Mouse (Mus musculus) heart, embryonic 13.5 days (tissue): ENCODE measurements around the gene Tnfsf14. TPM values are rescaled to one million over a fixed set of nuclear protein-coding genes. Genes with fewer than 3 reads are reported as not detected.

Experiments
- ATAC-seq: fragments of 200-750 bp; cut with Nextera tagmentation; 2 replicates; pipeline ENCODE4 v1.8.0; 2017; ENCODE audit warnings: moderate TSS enrichment; ENCODE audit not compliant: insufficient number of reproducible peaks, low FRiP score, low TSS enrichment; ENCODE audit errors: extremely low read depth
- H3K27ac ChIP-seq: fragments of 300-500 bp; sonication (generic); replicated peaks from 2 replicates; pipeline ENCODE4 v1.5.1; 2015; ENCODE audit warnings: moderate library complexity, mild to moderate bottlenecking, inconsistent platforms
- H3K27me3 ChIP-seq: fragments of 300-500 bp; sonication (generic); replicated peaks from 2 replicates; pipeline ENCODE4 v1.6.1; 2015; ENCODE audit warnings: mild to moderate bottlenecking, inconsistent platforms
- H3K36me3 ChIP-seq: fragments of 300-500 bp; sonication (generic); 2 replicates; pipeline ENCODE4 v1.6.1; 2015; ENCODE audit warnings: mild to moderate bottlenecking, inconsistent platforms
- H3K4me1 ChIP-seq: fragments of 300-500 bp; sonication (generic); 2 replicates; pipeline ENCODE4 v1.6.1; 2015; ENCODE audit warnings: inconsistent platforms
- H3K4me2 ChIP-seq: fragments of 300-500 bp; sonication (generic); 2 replicates; pipeline ENCODE4 v1.6.1; 2015; ENCODE audit warnings: inconsistent platforms, mild to moderate bottlenecking, moderate library complexity
- H3K4me3 ChIP-seq: fragments of 300-500 bp; sonication (generic); 2 replicates; pipeline ENCODE4 v1.5.1; 2015; ENCODE audit warnings: moderate library complexity, mild to moderate bottlenecking, inconsistent platforms
- H3K9ac ChIP-seq: fragments of 300-500 bp; sonication (generic); 2 replicates; pipeline ENCODE4 v1.6.1; 2015; ENCODE audit warnings: inconsistent platforms, mild to moderate bottlenecking, moderate library complexity
- H3K9me3 ChIP-seq: fragments of 300-500 bp; sonication (generic); 2 replicates; pipeline ENCODE4 v1.6.1; 2016; ENCODE audit warnings: inconsistent platforms
- WGBS: fragments of 180-500 bp; shearing (Covaris S2); methylation state at CpG from one replicate; pipeline ENCODE4 v1.1.7; 2015; ENCODE audit warnings: mixed read lengths; 5-methylcytosine and 5-hydroxymethylcytosine counted together
- microRNA-seq: library from miRNA; unstranded; fragments of <30 nt; microRNA quantifications from one replicate; pipeline ENCODE4, GENCODE M21; 2016
- polyA plus RNA-seq: library from polyadenylated mRNA; unstranded; fragments of >200 nt; fragmentation: Nextera tagmentation; extraction: Ambion mirVana; gene quantifications from 2 replicates; pipeline ENCODE4 v1.2.1, GENCODE M21; 2015

The Tnfsf14 gene
- polyA plus RNA-seq, 1 experiment from 2014 or later, result 0.28 TPM

DNA sequence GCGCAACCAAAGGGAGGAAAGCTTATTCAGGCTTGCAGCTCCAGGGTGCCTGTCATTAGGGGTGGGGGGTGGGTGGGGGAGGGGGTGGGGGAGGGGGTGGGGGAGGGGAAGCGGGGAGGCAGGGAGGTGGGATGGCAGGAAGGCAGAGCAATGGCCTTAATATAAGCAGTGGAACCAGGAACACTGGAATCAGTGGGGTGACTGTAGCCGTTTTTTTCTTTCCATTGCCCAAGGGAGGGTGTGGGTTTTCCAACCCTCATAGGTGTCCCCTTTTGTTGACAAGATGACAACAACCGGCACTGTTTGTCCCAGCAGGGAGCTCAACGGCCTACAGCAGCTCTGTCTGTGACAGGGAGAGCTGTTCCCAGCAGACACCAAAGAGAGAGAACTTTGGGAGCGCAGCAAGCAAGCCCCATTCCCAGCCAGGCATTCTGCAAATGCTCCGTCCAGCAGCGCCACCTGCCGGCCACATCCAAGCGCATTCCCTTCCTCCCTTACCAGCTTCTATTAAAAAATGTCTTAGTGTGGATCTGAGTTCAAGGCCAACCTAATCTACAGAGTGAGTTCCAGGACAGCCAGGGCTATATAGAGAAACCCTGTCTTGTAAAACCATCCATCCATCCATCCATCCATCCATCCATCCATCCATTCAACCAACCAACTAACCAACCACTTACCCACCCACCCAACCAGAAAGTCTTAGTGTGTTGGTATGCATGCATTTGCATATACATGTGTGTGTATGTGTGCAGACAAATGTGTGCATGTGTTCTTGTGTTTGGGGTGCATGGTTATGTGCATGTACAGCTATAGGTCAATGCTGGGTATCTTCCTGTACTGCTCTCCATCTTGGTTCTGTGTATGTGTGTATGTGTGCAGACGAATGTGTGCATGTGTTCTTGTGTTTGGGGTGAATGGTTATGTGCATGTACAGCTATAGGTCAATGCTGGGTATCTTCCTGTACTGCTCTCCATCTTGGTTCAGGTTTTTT lies 26.9 kb downstream of the Tnfsf14 start:
- peak overlapping the region; percentile 53 for H3K4me2 ChIP-seq
- no peaks in the 10 kb centered on the region for H3K9me3 ChIP-seq
- no peaks in the 10 kb centered on the region for H3K4me1 ChIP-seq
- H3K9ac ChIP-seq, result peak overlapping the region; percentile 54; the same call in 1 of the 2 replicates
- no peak; the same call in 1 of the 2 replicates for ATAC-seq
- WGBS, result 8% methylated on average over 11 of the region's 11 CpGs
- no peaks in the 10 kb centered on the region; the same call in 1 of the 2 replicates for H3K27me3 ChIP-seq
- no peak overlapping the region for H3K4me3 ChIP-seq
- no peak overlapping the region for H3K27ac ChIP-seq
- no peaks in the 10 kb centered on the region for H3K36me3 ChIP-seq

DNA sequence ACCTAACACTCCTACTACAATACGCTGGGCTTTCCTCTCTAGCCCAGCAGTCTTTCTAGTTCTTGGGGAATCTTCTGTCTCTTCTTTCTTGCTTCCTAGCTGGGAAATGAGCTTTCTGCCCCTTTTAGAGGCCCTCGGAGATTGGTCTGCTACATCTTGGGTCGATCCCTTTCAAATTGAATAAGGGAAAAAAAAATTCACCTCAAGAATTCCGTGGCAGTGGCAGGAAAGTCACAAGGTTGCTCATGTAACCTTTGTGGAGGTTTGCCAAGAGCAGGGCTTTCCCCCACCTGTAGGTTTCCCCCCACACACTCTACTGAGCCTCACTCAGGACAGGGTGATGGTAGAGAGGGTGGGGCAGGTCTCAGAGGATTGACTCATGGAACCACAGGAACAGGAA lies 40.2 kb downstream of the Tnfsf14 start:
- 66% methylated on average over 4 of the region's 4 CpGs for WGBS
- Histone ChIP-seq H3K4me1 (peaks cover 8% of the 10 kb centered on the region; the same call in 1 of the 2 replicates), H3K27ac (no peak overlapping the region), H3K4me3 (no peak overlapping the region), H3K9ac (no peak overlapping the region), H3K27me3 (peaks cover 25% of the 10 kb centered on the region), H3K36me3 (no peaks in the 10 kb centered on the region), H3K9me3 (0 out of 2 replicates have a peak, but pooled peaks cover 8% of the 10 kb centered on the region), H3K4me2 (no peak overlapping the region)
- ATAC-seq, result no peak

DNA sequence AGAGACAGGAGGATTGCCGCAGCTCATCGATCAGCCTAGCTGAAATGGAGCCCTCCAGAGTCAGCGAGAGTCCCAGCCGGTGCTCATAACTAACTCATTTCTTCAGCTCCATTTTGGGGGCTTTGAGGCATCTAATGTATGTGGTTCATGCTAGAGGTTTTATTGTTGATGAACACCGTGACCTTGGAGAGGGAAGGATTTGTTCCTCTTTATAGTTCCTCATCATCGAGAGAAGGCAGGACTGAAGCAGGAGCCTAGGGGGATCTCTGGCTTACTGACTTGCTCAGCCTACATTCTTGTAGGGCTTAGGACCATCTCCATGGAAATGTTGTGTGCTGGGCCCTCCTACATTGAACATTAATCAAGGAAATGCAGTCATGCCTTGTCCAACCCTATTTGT lies 41.0 kb downstream of the Tnfsf14 start:
- WGBS, result 88% methylated on average over 6 of the region's 6 CpGs
- peaks cover 33% of the 10 kb centered on the region for H3K27me3 ChIP-seq
- H3K4me1 ChIP-seq, result peaks cover 9% of the 10 kb centered on the region; the same call in 1 of the 2 replicates
- no peak overlapping the region for H3K27ac ChIP-seq
- H3K36me3 ChIP-seq, result no peaks in the 10 kb centered on the region
- no peak overlapping the region for H3K9ac ChIP-seq
- ATAC-seq, result no peak
- H3K4me2 ChIP-seq, result no peak overlapping the region
- H3K9me3 ChIP-seq, result 0 out of 2 replicates have a peak, but pooled peaks cover 8% of the 10 kb centered on the region
- H3K4me3 ChIP-seq, result no peak overlapping the region

DNA sequence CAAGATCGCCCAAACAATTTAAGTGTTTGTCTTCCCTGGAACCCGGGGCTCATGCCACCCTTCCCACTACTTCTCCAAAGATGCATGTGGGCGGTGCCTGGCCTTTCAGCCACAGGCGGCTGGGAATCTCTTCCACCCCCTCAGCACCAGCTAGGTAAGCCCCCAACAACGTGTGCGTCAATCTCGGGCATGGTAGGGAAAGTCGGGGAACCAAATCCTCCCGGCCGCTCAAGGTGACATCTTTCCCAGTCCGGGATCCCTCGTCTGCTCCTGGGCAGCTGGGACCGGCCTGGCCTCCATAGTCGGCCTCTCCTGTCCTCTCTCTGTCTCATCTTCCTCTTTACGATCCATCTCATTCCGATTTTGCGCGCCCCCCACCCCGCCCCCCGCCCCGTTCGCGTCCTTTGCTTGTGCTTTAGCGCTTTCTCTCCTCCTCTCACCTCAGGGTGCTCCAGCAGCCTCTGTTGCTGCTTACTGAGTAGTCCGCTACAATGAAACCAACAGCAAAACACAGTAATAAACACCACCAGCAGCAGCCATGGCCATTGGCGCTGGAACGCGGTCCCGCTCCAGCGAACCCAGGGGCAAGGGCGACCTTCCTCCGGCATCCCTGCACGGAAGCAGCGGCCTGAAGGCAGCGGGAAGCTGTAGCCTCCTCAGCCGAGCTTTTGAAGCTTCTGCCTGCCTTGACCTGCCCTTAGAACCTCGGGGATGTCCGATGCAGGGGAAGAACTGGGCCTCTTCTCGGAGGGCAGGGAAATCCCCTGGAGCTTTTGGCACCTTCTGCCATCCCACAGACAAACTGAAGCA lies 44.8 kb downstream of the Tnfsf14 start, which contains the start of gene Cd70:
TSS of gene Cd70 (minus strand) at position 784 of the 810 bp plus-strand sequence.
- H3K9me3 ChIP-seq, result 0 out of 2 replicates have a peak, but pooled peaks cover 8% of the 10 kb centered on the region
- peaks cover 58% of the 10 kb centered on the region for H3K27me3 ChIP-seq
- WGBS, result 2% methylated on average over 39 of the region's 39 CpGs
- no peak within 1 kb of the TSS for H3K27ac ChIP-seq
- peak within 1 kb of the TSS; percentile 38 for H3K4me3 ChIP-seq
- peak within 1 kb of the TSS; percentile 64 for H3K4me2 ChIP-seq
- H3K9ac ChIP-seq, result peak within 1 kb of the TSS; percentile 64
- peaks cover 9% of the 10 kb centered on the region; the same call in 1 of the 2 replicates for H3K4me1 ChIP-seq
- ATAC-seq, result no peak
- no peaks in the 10 kb centered on the region for H3K36me3 ChIP-seq

GRCm38 (mm10) chr17:57148343-57148742 lies 45.6 kb downstream of the Tnfsf14 start:
- H3K4me2 ChIP-seq, result no peak overlapping the region
- H3K4me1 ChIP-seq, result peaks cover 9% of the 10 kb centered on the region; the same call in 1 of the 2 replicates
- ATAC-seq, result no peak
- no peaks in the 10 kb centered on the region for H3K36me3 ChIP-seq
- peaks cover 62% of the 10 kb centered on the region for H3K27me3 ChIP-seq
- H3K4me3 ChIP-seq, result no peak overlapping the region
- H3K9me3 ChIP-seq, result 0 out of 2 replicates have a peak, but pooled peaks cover 8% of the 10 kb centered on the region
- H3K27ac ChIP-seq, result no peak overlapping the region
- H3K9ac ChIP-seq, result no peak overlapping the region
- WGBS, result 67% methylated on average over 4 of the region's 4 CpGs

GRCm38 (mm10) chr17:57145115-57145514 lies 48.9 kb downstream of the Tnfsf14 start:
- no peak overlapping the region for H3K9ac ChIP-seq
- H3K4me2 ChIP-seq, result no peak overlapping the region
- H3K4me1 ChIP-seq, result peaks cover 9% of the 10 kb centered on the region; the same call in 1 of the 2 replicates
- peaks cover 50% of the 10 kb centered on the region for H3K27me3 ChIP-seq
- no peak overlapping the region for H3K4me3 ChIP-seq
- H3K36me3 ChIP-seq, result no peaks in the 10 kb centered on the region
- WGBS, result 65% methylated on average over 1 of the region's 1 CpGs
- no peak for ATAC-seq
- H3K27ac ChIP-seq, result no peak overlapping the region
- H3K9me3 ChIP-seq, result no peaks in the 10 kb centered on the region

DNA sequence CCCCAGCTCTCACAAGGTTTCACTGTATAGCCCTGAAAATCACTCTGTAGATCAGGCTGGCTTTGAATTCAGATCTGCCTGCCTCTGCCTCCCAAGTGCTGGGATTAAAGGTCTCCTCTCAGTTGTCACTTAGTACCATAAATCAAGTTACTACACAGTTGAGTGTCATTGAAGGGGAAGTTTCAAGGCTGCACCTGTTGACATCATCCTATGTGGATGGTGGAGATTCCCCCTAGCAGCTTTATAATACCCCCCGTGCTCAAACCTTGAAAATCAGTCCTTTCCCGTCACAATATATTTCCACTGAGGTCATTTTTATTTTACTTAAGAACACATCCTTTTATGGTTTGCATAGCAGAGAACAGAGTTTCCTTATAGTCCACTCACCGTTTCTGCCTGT lies 50.3 kb downstream of the Tnfsf14 start:
- Histone ChIP-seq H3K4me3 (no peak overlapping the region), H3K4me1 (no peaks in the 10 kb centered on the region), H3K36me3 (no peaks in the 10 kb centered on the region), H3K9me3 (no peaks in the 10 kb centered on the region), H3K4me2 (no peak overlapping the region), H3K27me3 (peaks cover 36% of the 10 kb centered on the region), H3K27ac (no peak overlapping the region), H3K9ac (no peak overlapping the region)
- WGBS, result 66% methylated on average over 3 of the region's 3 CpGs
- ATAC-seq, result no peak

GRCm38 (mm10) chr17:57139708-57140107 lies 54.3 kb downstream of the Tnfsf14 start:
- Histone ChIP-seq H3K4me1 (no peaks in the 10 kb centered on the region), H3K4me2 (no peak overlapping the region), H3K27ac (no peak overlapping the region), H3K9me3 (no peaks in the 10 kb centered on the region), H3K36me3 (no peaks in the 10 kb centered on the region), H3K4me3 (no peak overlapping the region), H3K27me3 (peaks cover 5% of the 10 kb centered on the region; the same call in 1 of the 2 replicates), H3K9ac (no peak overlapping the region)
- WGBS, result 65% methylated on average over 3 of the region's 3 CpGs
- no peak for ATAC-seq

Small RNA genes within 50 kb of the gene (microRNA-seq; reads per million reads assigned to microRNA genes)
- gene Mir6978, result not detected

Other genes with a start within 250 kb of the Tnfsf14 start
- 0.06 TPM in 1 of 2 replicates, not detected in the other for gene Acer1, start 212.1 kb downstream of the Tnfsf14 start, polyA plus RNA-seq
- gene Clpp, start 203.9 kb downstream of the Tnfsf14 start, polyA plus RNA-seq, result 110 and 125 TPM in 2 replicates
- 45.7 and 56.8 TPM in 2 replicates for gene Alkbh7, start 196.8 kb downstream of the Tnfsf14 start, polyA plus RNA-seq
- 0.35 TPM in 1 of 2 replicates, not detected in the other for gene Pspn, start 194.2 kb downstream of the Tnfsf14 start, polyA plus RNA-seq
- gene Gtf2f1, start 182.9 kb downstream of the Tnfsf14 start, polyA plus RNA-seq, result 32.8 and 35.1 TPM in 2 replicates
- 0.37 and 0.48 TPM in 2 replicates for gene Gm17949, start 182.7 kb downstream of the Tnfsf14 start, polyA plus RNA-seq
- 29.0 and 30.5 TPM in 2 replicates for gene Khsrp, start 162.7 kb downstream of the Tnfsf14 start, polyA plus RNA-seq
- gene Slc25a41, start 152.5 kb downstream of the Tnfsf14 start, polyA plus RNA-seq, result not detected in 2 replicates
- 2.3 and 2.5 TPM in 2 replicates for gene Crb3, start 135.1 kb downstream of the Tnfsf14 start, polyA plus RNA-seq
- 13.2 and 14.0 TPM in 2 replicates for gene Slc25a23, start 134.3 kb downstream of the Tnfsf14 start, polyA plus RNA-seq
- gene Dennd1c, start 115.7 kb downstream of the Tnfsf14 start, polyA plus RNA-seq, result 1.0 and 1.7 TPM in 2 replicates
- 7.9 and 9.7 TPM in 2 replicates for gene Tubb4a, start 106.4 kb downstream of the Tnfsf14 start, polyA plus RNA-seq
- 3.2 and 4.7 TPM in 2 replicates for gene Tnfsf9, start 88.9 kb downstream of the Tnfsf14 start, polyA plus RNA-seq
- not detected in 2 replicates for gene Cd70, start 44.4 kb downstream of the Tnfsf14 start, polyA plus RNA-seq
- gene C3, start 34.0 kb upstream of the Tnfsf14 start, polyA plus RNA-seq, result 1.6 and 4.0 TPM in 2 replicates
- gene Gpr108, start 54.3 kb upstream of the Tnfsf14 start, polyA plus RNA-seq, result 25.5 and 26.4 TPM in 2 replicates
- gene Trip10, start 55.3 kb upstream of the Tnfsf14 start, polyA plus RNA-seq, result 35.2 and 39.7 TPM in 2 replicates
- gene Vav1, start 84.9 kb upstream of the Tnfsf14 start, polyA plus RNA-seq, result 1.8 and 2.4 TPM in 2 replicates
- gene Adgre1, start 164.5 kb upstream of the Tnfsf14 start, polyA plus RNA-seq, result 3.8 and 4.8 TPM in 2 replicates